Mouse (Mus musculus): ENCODE results near the gene Sept9. TPM values are rescaled to one million over a fixed set of nuclear protein-coding genes. Genes with fewer than 3 reads are reported as not detected.

Gene Sept9
- polyA plus RNA-seq, 1 experiment from 2014 or later = 123 TPM

- Histone ChIP-seq H3K27me3 (ENCODE audit: insufficient read depth, low read length) (peaks cover 32% of the 10 kb centered on the region), H3K9me3 (ENCODE audit: low read length) (no peaks in the 10 kb centered on the region), H3K27ac (ENCODE audit: low read length) (no peak overlapping the region), H3K9ac (replicated peaks; ENCODE audit: low read length) (no peak overlapping the region), H3K36me3 (ENCODE audit: insufficient read depth, low read length) (no peaks in the 10 kb centered on the region), H3K4me3 (ENCODE audit: low read length) (peak overlapping the region; percentile 30), H3K4me2 (replicated peaks; ENCODE audit: low read depth, low read length) (peak overlapping the region; percentile 51), H3K4me1 (ENCODE audit: insufficient read depth, low read length) (peaks cover 21% of the 10 kb centered on the region)
- 4% methylated on average over 16 of the region's 16 CpGs for WGBS
- peak; percentile 15 for ATAC-seq (ENCODE audit: low FRiP score, low TSS enrichment)
These were observed 209.1 kb downstream of the Sept9 start for GRCm38 (mm10) chr11:117408442-117409031.

GRCm38 (mm10) chr11:117409331-117409730, 209.9 kb downstream of the Sept9 start:
- WGBS = 33% methylated on average over 11 of the region's 11 CpGs
- Histone ChIP-seq H3K27ac (ENCODE audit: low read length) (no peak overlapping the region), H3K4me1 (ENCODE audit: insufficient read depth, low read length) (peaks cover 21% of the 10 kb centered on the region)

GRCm38 (mm10) chr11:117410059-117410458, 210.6 kb downstream of the Sept9 start:
- H3K4me2 ChIP-seq (replicated peaks; ENCODE audit: low read depth, low read length) = no peak overlapping the region
- H3K36me3 ChIP-seq (ENCODE audit: insufficient read depth, low read length) = no peaks in the 10 kb centered on the region
- WGBS = 6% methylated on average over 6 of the region's 6 CpGs
- ATAC-seq (ENCODE audit: low FRiP score, low TSS enrichment) = no peak
- no peak overlapping the region for H3K9ac ChIP-seq (replicated peaks; ENCODE audit: low read length)
- H3K27me3 ChIP-seq (ENCODE audit: insufficient read depth, low read length) = peaks cover 46% of the 10 kb centered on the region
- H3K27ac ChIP-seq (ENCODE audit: low read length) = no peak overlapping the region
- H3K9me3 ChIP-seq (ENCODE audit: low read length) = no peaks in the 10 kb centered on the region
- peaks cover 21% of the 10 kb centered on the region for H3K4me1 ChIP-seq (ENCODE audit: insufficient read depth, low read length)
- H3K4me3 ChIP-seq (ENCODE audit: low read length) = no peak overlapping the region

More at GRCm38 (mm10) chr11:117409331-117409730, 209.9 kb downstream of the Sept9 start:
- Histone ChIP-seq H3K9me3 (ENCODE audit: low read length) (no peaks in the 10 kb centered on the region), H3K9ac (replicated peaks; ENCODE audit: low read length) (no peak overlapping the region), H3K27me3 (ENCODE audit: insufficient read depth, low read length) (peaks cover 40% of the 10 kb centered on the region), H3K4me2 (replicated peaks; ENCODE audit: low read depth, low read length) (no peak overlapping the region), H3K36me3 (ENCODE audit: insufficient read depth, low read length) (no peaks in the 10 kb centered on the region), H3K4me3 (ENCODE audit: low read length) (no peak overlapping the region)
- ATAC-seq (ENCODE audit: low FRiP score, low TSS enrichment) = no peak

DNA sequence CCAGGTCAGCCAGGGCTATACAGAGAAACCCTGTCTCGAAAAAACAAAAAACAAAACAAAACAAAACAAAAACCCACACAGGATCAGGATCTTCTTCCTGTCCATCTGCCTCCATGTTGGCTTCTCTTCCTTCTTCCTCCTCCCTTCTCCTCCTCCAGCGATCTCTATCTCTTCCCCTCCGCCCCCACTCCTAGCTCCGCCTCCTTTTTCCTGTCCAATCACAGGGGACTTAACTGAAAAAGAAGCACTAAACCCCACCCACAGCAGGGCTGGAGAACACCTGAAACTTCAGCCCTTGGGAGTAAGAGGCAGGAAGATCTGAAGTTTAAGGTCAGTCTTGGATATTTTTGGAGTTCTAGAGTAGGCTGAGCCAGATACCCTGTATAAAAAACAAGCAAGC, 212.2 kb downstream of the Sept9 start:
- Histone ChIP-seq H3K27ac (ENCODE audit: low read length) (no peak overlapping the region), H3K4me1 (ENCODE audit: insufficient read depth, low read length) (peaks cover 33% of the 10 kb centered on the region), H3K4me3 (ENCODE audit: low read length) (no peak overlapping the region), H3K9ac (replicated peaks; ENCODE audit: low read length) (no peak overlapping the region), H3K36me3 (ENCODE audit: insufficient read depth, low read length) (no peaks in the 10 kb centered on the region), H3K4me2 (replicated peaks; ENCODE audit: low read depth, low read length) (no peak overlapping the region), H3K9me3 (ENCODE audit: low read length) (no peaks in the 10 kb centered on the region), H3K27me3 (ENCODE audit: insufficient read depth, low read length) (peaks cover 62% of the 10 kb centered on the region)
- WGBS = 73% methylated on average over 4 of the region's 4 CpGs
- ATAC-seq (ENCODE audit: low FRiP score, low TSS enrichment) = no peak

Other genes with a start within 250 kb of the Sept9 start
- 91.5 and 92.9 TPM in 2 replicates for gene Sec14l1, start 84.5 kb upstream of the Sept9 start, polyA plus RNA-seq (2015; fragmentation: Nextera tagmentation; extraction: Ambion mirVana)

Measured in kidney, embryonic 16.5 days (tissue).